Mouse (Mus musculus) right cerebral cortex, postnatal 4 days (tissue): ENCODE results near the gene Dgke.

Experiments
- DNase-seq: peaks from one replicate; pipeline ENCODE4 v3.0.0-alpha.2; 2022

The Dgke gene

DNA sequence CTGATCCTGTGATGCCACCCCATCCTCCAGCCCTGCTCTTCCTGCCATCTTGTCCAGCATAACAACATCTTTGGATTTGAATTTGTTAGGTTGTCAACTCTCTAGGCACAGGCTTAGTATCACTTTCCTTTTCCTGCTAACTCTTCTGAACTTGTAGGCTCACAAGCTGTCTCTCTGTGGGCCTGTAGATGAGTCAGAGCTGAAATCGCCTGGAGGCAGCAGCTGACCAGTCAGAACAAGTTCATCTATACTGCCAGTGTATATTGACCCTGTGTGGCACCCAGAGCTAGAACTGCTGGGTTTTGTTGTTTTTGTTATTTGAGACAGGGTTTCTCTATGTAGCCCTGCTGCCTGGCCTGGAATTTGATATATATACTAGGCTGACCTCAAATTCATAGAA lies 35.5 kb downstream of the Dgke start:
- no peak for DNase-seq

GRCm38 (mm10) chr11:89030552-89030951 lies 36.1 kb downstream of the Dgke start:
- DNase-seq = no peak

GRCm38 (mm10) chr11:89028871-89029405 lies 37.7 kb downstream of the Dgke start:
- no peak for DNase-seq

GRCm38 (mm10) chr11:89027955-89028361 lies 38.7 kb downstream of the Dgke start:
- DNase-seq = no peak

GRCm38 (mm10) chr11:89026117-89026516 lies 40.5 kb downstream of the Dgke start:
- no peak for DNase-seq

GRCm38 (mm10) chr11:89025603-89026002 lies 41.0 kb downstream of the Dgke start:
- DNase-seq = no peak

GRCm38 (mm10) chr11:89024181-89024881 lies 42.3 kb downstream of the Dgke start:
- DNase-seq = peak; percentile 39

DNA sequence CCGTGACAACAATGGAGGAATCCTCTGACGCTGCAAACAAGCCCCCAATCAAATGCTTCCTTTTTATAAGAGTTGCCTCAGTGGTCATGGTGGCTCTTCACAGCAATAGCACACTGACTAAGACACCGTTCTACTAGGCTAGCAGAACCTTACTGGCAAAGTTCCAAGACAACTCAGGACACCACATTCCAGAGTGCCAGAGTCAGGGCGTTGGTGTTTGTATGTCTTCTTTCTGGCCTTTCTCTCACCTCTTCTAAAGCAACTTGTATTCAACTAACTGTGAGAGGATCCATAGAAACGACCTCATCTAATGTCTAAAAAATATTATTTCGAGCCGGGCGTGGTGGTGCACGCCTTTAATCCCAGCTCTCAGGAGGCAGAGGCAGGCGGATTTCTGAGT lies 43.2 kb downstream of the Dgke start:
- no peak for DNase-seq

- no peak for DNase-seq
Measured at GRCm38 (mm10) chr11:89022120-89022731, 44.4 kb downstream of the Dgke start.

DNA sequence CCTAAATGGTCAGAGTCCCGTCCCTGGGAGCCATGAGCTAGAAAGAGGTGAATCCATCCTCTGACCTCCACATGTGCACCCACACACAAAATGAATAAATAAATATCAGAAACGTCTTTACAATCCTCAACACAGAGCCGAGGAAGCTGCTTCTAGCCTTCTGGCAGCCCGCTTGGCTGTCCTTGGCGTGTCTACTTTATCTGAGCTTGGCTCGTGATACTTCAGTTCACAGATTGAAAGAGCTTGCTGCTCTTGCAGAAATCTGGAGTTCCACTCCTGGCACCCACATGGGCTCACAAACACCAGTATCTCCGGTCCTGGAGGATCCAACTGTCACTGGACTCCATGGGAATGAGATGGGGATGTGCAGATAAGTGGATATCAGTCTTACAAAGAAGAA lies 45.0 kb downstream of the Dgke start:
- DNase-seq = no peak

DNA sequence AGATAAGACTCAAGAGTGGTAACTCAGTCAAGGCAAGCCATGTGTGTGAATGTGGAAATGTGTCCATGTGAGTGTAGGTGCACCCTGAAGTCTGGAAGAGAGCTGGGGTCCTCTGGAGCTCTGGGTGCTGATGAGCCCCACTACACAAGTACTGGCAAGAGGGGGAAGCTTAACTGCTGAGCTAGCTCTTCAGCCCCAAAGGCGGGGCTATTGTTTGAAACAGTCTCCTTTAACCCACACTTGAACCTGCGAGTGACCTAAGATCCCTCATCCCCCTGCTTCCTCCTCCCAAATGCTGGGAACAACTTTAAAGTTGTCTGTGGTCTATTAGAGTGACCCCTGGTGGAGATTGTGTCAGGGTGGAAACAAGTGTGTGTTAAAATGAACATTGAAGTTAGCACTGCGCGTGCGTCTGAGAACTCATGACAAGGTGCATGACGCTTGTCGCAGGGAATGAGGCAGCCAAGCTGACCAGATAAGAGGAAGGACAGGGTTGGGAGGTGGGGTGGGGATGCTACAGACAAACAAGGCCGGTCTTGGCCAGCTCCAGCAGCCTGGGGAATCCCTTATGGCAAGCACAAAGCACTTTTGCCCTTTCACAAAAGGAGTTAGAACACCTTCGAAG lies 45.9 kb downstream of the Dgke start:
- DNase-seq = no peak

DNA sequence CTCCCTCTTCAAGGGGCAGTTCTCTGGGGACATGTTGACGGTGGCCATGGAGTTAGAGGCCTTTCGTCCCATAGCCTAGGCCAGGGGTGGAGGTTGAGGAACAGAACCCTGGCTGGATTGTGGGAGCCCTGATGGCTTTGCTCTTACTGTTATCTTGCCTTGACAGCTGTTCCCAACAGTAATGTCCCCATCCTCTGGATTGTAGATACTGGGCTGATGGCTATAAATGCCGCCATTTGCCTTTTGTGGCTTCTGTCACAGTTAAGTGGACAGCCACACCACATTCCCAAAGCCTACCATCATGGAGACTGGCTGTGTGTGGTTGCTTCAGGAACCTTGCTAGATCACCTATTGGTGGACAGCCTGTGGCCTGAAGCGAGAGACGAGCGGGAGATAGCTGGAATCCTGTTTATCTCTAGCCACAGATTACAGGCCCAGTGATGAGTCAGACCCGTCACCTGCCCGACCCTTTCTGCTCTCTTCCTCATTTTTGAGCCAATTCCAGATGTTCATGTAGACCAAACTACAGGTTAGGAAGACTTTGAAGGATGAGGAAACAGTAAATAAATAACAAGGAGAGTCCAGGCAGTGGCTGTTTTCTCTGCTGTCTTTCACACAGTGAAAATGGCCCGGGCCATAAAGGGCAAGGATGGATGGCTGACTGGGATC lies 49.0 kb downstream of the Dgke start:
- no peak for DNase-seq

DNA sequence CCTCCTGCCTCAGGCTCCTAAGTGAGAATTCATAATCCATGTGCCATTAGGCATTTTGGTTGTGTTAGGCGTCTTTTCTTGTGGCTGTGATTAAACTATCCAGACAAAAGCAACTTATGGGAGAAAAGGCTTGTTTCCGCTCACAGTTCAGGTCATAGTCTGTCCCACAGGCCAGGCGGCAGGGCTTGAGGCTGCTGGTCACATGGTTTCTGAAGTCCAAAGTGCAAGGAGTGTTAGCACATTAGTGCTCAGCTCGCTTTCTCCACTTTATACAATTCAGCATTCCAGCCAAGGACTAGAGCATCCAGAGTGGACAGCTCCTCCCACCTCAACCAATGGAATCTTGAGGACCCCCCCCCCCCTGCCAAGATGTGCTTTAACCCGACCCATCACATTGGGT lies 54.4 kb downstream of the Dgke start:
- no peak for DNase-seq

DNA sequence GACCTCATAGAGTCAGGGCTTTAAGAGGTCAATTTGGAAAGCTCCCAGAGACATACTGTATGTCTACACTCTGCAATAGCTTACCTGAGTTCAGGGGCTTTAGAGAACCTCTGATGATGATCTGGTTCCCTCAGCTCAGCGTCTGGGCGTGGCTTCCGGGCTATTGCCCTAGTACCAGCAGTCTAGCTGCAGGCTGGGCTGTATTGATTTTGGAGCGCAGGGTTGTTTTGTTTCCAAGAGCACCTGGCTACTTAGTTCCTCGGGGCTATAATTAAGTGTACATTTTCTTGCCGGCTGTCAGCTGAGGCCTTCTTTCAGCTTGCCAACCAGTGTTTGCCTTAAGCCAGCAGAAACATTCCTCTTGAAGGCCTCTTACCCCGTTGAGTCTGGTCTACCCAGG lies 57.2 kb downstream of the Dgke start:
- DNase-seq = no peak

GRCm38 (mm10) chr11:89009066-89009465 lies 57.6 kb downstream of the Dgke start:
- DNase-seq = no peak

GRCm38 (mm10) chr11:89007582-89007981 lies 59.1 kb downstream of the Dgke start:
- no peak for DNase-seq

DNA sequence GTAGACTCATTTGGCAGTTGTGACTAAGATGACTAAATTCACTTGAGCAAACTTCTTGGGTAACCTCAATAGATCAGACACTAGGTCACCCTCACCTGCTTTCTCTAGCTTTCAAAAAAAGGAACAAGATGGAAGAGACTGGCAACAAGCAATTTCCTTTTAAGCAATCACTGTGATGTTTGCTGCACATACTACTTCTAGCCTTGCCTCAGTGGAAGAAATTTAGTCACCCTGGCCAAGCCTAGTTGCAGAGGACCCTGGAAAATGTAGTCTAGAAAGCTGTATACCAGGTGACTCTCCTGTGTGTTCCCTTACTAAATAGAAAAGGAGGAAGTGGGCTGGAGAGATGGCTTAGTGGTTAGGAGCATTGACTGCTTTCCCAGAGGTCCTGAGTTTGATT lies 60.2 kb downstream of the Dgke start:
- DNase-seq = no peak

DNA sequence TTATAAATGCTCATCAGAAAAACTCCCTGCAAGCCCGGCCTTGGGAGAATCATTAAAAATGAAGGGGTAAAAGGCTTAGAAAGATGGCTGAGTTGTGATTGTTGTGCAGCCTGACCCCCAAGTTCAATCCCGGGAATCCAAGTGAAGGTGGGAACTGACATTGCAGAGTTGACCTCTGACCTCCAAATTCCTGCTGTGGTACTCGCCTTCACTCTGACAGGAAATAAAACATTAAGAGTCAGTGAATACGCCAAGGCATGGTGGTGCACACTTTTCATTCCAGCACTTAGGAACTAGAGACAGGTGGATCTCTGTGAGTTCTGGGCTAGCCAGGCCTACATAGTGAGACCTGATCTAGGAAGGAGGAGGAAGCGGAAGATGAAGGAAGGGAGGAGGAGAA lies 61.2 kb downstream of the Dgke start:
- no peak for DNase-seq

GRCm38 (mm10) chr11:89003726-89004125 lies 62.9 kb downstream of the Dgke start:
- DNase-seq = no peak

DNA sequence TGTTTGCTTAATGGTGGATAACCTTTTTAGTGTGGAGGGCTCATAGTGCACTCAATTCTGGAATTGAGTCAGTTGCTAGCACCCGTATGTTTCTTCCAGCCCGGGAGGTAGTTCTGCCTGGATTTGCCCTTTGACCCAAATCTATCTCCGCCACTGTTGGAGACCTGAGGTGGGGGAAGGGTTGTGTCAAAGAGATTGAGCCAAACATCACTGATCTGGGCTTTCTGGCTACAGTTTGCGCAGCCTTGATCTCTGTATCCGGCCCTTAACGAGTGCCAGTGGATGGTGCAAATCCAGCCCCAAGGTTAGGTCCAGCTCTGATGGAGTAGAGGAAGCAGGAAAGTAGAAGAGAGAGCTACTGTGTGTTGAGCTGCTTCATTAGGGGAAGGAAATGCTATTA lies 63.6 kb downstream of the Dgke start:
- DNase-seq = no peak

DNA sequence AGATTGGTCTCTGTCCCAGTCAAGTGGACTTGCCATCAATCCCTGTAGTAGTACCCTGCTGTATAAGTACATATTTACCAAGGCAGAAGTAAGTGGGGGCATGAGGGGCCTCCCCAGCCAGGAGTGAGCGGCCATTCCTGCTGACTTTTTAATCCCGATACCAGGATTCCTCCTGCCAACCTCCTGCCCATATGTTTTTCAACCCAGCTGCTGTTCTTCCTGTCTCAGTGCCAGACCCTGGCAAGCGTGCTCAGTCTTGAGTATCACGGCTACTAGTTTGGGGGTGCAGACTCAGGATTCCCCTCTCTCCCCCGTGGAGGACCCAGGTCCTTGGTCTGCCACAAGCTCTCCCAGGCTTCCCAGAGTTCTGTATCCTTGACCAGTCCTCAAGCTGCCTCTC lies 64.0 kb downstream of the Dgke start:
- DNase-seq = no peak

DNA sequence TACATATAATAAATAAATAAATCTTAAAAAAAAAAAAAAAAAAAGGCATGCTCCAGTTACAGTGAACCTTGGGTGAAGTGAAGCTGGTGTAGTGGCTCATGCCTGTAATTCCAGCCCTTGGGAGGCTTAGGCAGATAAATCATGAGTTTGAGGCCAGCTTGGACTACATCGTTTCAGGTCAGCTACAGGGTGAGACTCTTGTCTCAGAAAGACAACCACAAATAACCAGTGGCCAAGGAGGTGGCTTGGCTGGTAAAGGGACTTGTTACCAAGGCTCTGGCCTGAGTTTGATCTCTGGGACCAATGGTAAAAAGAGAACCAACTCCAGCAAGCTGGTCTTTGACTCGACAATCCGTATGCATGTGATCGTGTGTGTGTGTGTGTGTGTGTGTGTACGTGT lies 64.6 kb downstream of the Dgke start:
- no peak for DNase-seq

DNA sequence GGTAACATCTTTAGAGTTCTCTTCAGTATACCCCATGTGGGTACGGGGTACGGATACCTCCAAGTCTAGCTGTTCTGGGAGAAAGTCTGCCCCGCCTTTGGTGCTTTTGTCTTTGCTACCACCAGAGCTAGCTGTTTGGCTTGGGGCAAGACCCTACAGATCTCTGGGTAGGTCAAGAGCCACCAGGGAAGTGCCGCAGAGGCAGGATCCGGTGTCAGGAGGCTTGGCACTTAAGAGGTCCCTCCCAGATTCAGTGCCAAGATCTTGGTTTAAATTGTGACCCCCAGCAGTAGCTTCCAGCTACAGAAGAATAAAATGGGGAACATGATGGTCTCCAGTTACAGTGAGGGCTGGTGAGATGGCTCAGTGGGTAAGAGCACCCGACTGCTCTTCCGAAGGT lies 65.1 kb downstream of the Dgke start:
- no peak for DNase-seq

GRCm38 (mm10) chr11:89000527-89000819 lies 66.2 kb downstream of the Dgke start:
- no peak for DNase-seq
